Mouse (Mus musculus): ENCODE measurements around the gene Abr. TPM values are rescaled to one million over a fixed set of nuclear protein-coding genes. Genes with fewer than 3 reads are reported as not detected.
A peak's percentile ranks its signal among the peaks of the same experiment; 100 is the strongest.

Gene Abr
- polyA plus RNA-seq, 1 experiment, result 8.5 TPM

GRCm38 (mm10) chr11:76397650-76398311 is 224.3 kb downstream of the Abr start:
- TF ChIP-seq GATA1 (IDR thresholded peaks at IDR 0.05; ENCODE audit: borderline replicate concordance, low read length) (no peak), FLI1 (IDR thresholded peaks at IDR 0.05; ENCODE audit: low read length) (no peak)
- Histone ChIP-seq H3K27me3 (replicated peaks) (peaks cover 10% of the 10 kb centered on the region), H3K4me3 (replicated peaks) (peak overlapping the region; percentile 98), H3K9me3 (no peaks in the 10 kb centered on the region), H3K4me1 (peaks cover 43% of the 10 kb centered on the region), H3K36me3 (replicated peaks; ENCODE audit: low read length) (no peaks in the 10 kb centered on the region)

GRCm38 (mm10) chr11:76392996-76393395 is 229.1 kb downstream of the Abr start:
- peaks cover 4% of the 10 kb centered on the region for H3K27me3 ChIP-seq (replicated peaks)
- TF ChIP-seq FLI1 (IDR thresholded peaks at IDR 0.05; ENCODE audit: low read length) (no peak), GATA1 (IDR thresholded peaks at IDR 0.05; ENCODE audit: borderline replicate concordance, low read length) (no peak)
- H3K36me3 ChIP-seq (replicated peaks; ENCODE audit: low read length), result peaks cover 4% of the 10 kb centered on the region

GRCm38 (mm10) chr11:76392532-76392931 is 229.6 kb downstream of the Abr start:
- Histone ChIP-seq H3K9me3 (0 out of 2 replicates have a peak, but pooled peaks cover 3% of the 10 kb centered on the region), H3K27me3 (replicated peaks) (peaks cover 4% of the 10 kb centered on the region), H3K4me3 (replicated peaks) (no peak overlapping the region), H3K36me3 (replicated peaks; ENCODE audit: low read length) (peaks cover 4% of the 10 kb centered on the region), H3K4me1 (peaks cover 16% of the 10 kb centered on the region)
- TF ChIP-seq FLI1 (IDR thresholded peaks at IDR 0.05; ENCODE audit: low read length) (no peak), GATA1 (IDR thresholded peaks at IDR 0.05; ENCODE audit: borderline replicate concordance, low read length) (no peak)

More at GRCm38 (mm10) chr11:76392996-76393395, 229.1 kb downstream of the Abr start:
- 0 out of 2 replicates have a peak, but pooled peaks cover 3% of the 10 kb centered on the region for H3K9me3 ChIP-seq
- no peak overlapping the region for H3K4me3 ChIP-seq (replicated peaks)
- H3K4me1 ChIP-seq, result peaks cover 21% of the 10 kb centered on the region

GRCm38 (mm10) chr11:76388711-76389110 is 233.4 kb downstream of the Abr start:
- H3K4me3 ChIP-seq (replicated peaks), result no peak overlapping the region
- H3K36me3 ChIP-seq (replicated peaks; ENCODE audit: low read length), result peaks cover 4% of the 10 kb centered on the region
- peaks cover 5% of the 10 kb centered on the region for H3K4me1 ChIP-seq
- H3K27me3 ChIP-seq (replicated peaks), result peaks cover 4% of the 10 kb centered on the region
- H3K9me3 ChIP-seq, result 0 out of 2 replicates have a peak, but pooled peaks cover 3% of the 10 kb centered on the region
- TF ChIP-seq FLI1 (IDR thresholded peaks at IDR 0.05; ENCODE audit: low read length) (no peak), GATA1 (IDR thresholded peaks at IDR 0.05; ENCODE audit: borderline replicate concordance, low read length) (no peak)

GRCm38 (mm10) chr11:76387097-76387496 is 235.0 kb downstream of the Abr start:
- Histone ChIP-seq H3K36me3 (replicated peaks; ENCODE audit: low read length) (peaks cover 4% of the 10 kb centered on the region), H3K4me1 (no peaks in the 10 kb centered on the region), H3K27me3 (replicated peaks) (no peaks in the 10 kb centered on the region), H3K4me3 (replicated peaks) (no peak overlapping the region), H3K9me3 (0 out of 2 replicates have a peak, but pooled peaks cover 3% of the 10 kb centered on the region)
- no peak for TF ChIP-seq GATA1 (IDR thresholded peaks at IDR 0.05; ENCODE audit: borderline replicate concordance, low read length)
- no peak for TF ChIP-seq FLI1 (IDR thresholded peaks at IDR 0.05; ENCODE audit: low read length)

GRCm38 (mm10) chr11:76385746-76386145 is 236.4 kb downstream of the Abr start:
- TF ChIP-seq GATA1 (IDR thresholded peaks at IDR 0.05; ENCODE audit: borderline replicate concordance, low read length) (no peak), FLI1 (IDR thresholded peaks at IDR 0.05; ENCODE audit: low read length) (no peak)
- Histone ChIP-seq H3K4me1 (no peaks in the 10 kb centered on the region), H3K9me3 (no peaks in the 10 kb centered on the region), H3K4me3 (replicated peaks) (no peak overlapping the region), H3K36me3 (replicated peaks; ENCODE audit: low read length) (no peaks in the 10 kb centered on the region), H3K27me3 (replicated peaks) (no peaks in the 10 kb centered on the region)

GRCm38 (mm10) chr11:76385017-76385416 is 237.1 kb downstream of the Abr start:
- Histone ChIP-seq H3K27me3 (replicated peaks) (no peaks in the 10 kb centered on the region), H3K9me3 (no peaks in the 10 kb centered on the region), H3K4me1 (peaks cover 2% of the 10 kb centered on the region), H3K36me3 (replicated peaks; ENCODE audit: low read length) (no peaks in the 10 kb centered on the region), H3K4me3 (replicated peaks) (no peak overlapping the region)
- no peak for TF ChIP-seq FLI1 (IDR thresholded peaks at IDR 0.05; ENCODE audit: low read length)
- no peak for TF ChIP-seq GATA1 (IDR thresholded peaks at IDR 0.05; ENCODE audit: borderline replicate concordance, low read length)

GRCm38 (mm10) chr11:76384307-76384706 is 237.8 kb downstream of the Abr start:
- Histone ChIP-seq H3K4me3 (replicated peaks) (no peak overlapping the region), H3K4me1 (peaks cover 5% of the 10 kb centered on the region)
- no peak for TF ChIP-seq GATA1 (IDR thresholded peaks at IDR 0.05; ENCODE audit: borderline replicate concordance, low read length)
- TF ChIP-seq FLI1 (IDR thresholded peaks at IDR 0.05; ENCODE audit: low read length), result no peak

GRCm38 (mm10) chr11:76382711-76383324 is 239.3 kb downstream of the Abr start:
- H3K36me3 ChIP-seq (replicated peaks; ENCODE audit: low read length), result no peaks in the 10 kb centered on the region
- no peaks in the 10 kb centered on the region for H3K9me3 ChIP-seq
- H3K4me3 ChIP-seq (replicated peaks), result no peak overlapping the region
- H3K27me3 ChIP-seq (replicated peaks), result no peaks in the 10 kb centered on the region
- TF ChIP-seq GATA1 (IDR thresholded peaks at IDR 0.05; ENCODE audit: borderline replicate concordance, low read length) (no peak), FLI1 (IDR thresholded peaks at IDR 0.05; ENCODE audit: low read length) (no peak)
- H3K4me1 ChIP-seq, result peaks cover 5% of the 10 kb centered on the region

More at GRCm38 (mm10) chr11:76384307-76384706, 237.8 kb downstream of the Abr start:
- Histone ChIP-seq H3K9me3 (no peaks in the 10 kb centered on the region), H3K27me3 (replicated peaks) (no peaks in the 10 kb centered on the region), H3K36me3 (replicated peaks; ENCODE audit: low read length) (no peaks in the 10 kb centered on the region)

All from megakaryocyte, embryonic 14.5 days (primary cell).